Mouse (Mus musculus): ENCODE measurements around the gene Tarbp1.
"Not testable (repeated sequence)": the region's sequence is repeated elsewhere in the genome, so short reads cannot be mapped to it uniquely, and the experiment has no call there.

DNA sequence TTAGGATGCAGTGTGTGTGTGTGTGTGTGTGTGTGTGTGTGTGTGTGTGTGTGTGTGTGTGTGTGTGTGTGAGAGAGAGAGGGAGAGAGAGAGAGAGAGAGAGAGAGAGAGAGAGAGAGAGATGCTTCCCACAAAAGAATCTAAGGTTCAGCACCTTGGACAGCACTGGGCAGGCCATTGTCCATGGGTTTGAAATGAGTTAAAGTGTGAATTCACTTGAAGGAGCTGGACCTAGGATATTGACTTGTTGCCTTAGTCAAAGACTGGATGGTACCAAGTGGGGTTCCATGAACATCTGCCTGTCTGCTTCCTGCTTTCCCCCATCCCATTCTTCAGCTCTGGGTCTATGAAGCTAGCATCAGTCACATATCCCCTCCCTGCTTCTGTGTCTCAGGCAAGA, 70.3 kb downstream of the Tarbp1 start:
- TF ChIP-seq POLR2A (IDR thresholded peaks at IDR 0.05; ENCODE audit: control insufficient read depth, extremely low read depth, insufficient read depth, low read length, poor library complexity); CTCF (IDR thresholded peaks at IDR 0.05; ENCODE audit: borderline replicate concordance, control insufficient read depth, extremely low read depth, insufficient read depth, low read length, poor library complexity): not testable (repeated sequence)
